8 mouse cellular contexts compared by ENCODE assay signal in genomic region chr11:115780141-115781070, GRCm38 (mm10). TPM values are rescaled to one million over a fixed set of nuclear protein-coding genes. Genes with fewer than 3 reads are reported as not detected.
A peak's percentile ranks its signal among the peaks of the same experiment; 100 is the strongest.
DNase-seq lines count a peak whose midpoint lies in the region; ATAC-seq and TF ChIP-seq lines count a peak whose summit lies in the region.

No protein-coding gene starts in this region.

- H3K27me3 ChIP-seq in megakaryocyte, embryonic 14.5 days (replicated peaks): no peaks in the 10 kb centered on the region
- H3K27me3 ChIP-seq in forebrain, postnatal 0 days (ENCODE audit: insufficient read depth, low read length): no peaks in the 10 kb centered on the region
- H3K27me3 ChIP-seq in liver, embryonic 14.5 days (ENCODE audit: control insufficient read depth, insufficient read depth, low read length): no peaks in the 10 kb centered on the region

- peak; percentile 76 for DNase-seq in forebrain, postnatal 0 days
- peak; percentile 58 to 86 for DNase-seq in kidney, postnatal 25 days
- no peak for DNase-seq in liver, embryonic 14.5 days (ENCODE audit: low read depth in 3 of 3, low spot score in 3 of 3)
- peak; percentile 50 to 53 for DNase-seq in right cerebral cortex, postnatal 36 days (ENCODE audit: low spot score in 2 of 2)
- no peak for DNase-seq in urinary bladder, postnatal 25 days (ENCODE audit: low spot score)

- H3K27ac ChIP-seq in forebrain, postnatal 0 days (ENCODE audit: low read depth, low read length): peak overlapping the region; percentile 77
- peak overlapping the region; percentile 91 for H3K27ac ChIP-seq in liver, embryonic 14.5 days

- TF ChIP-seq CTCF in forebrain, postnatal 0 days (IDR thresholded peaks at IDR 0.05; ENCODE audit: low read depth): no peak
- no peak for TF ChIP-seq CTCF in liver, embryonic 14.5 days (IDR thresholded peaks at IDR 0.05; ENCODE audit: low read depth)

- H3K36me3 ChIP-seq in megakaryocyte, embryonic 14.5 days (replicated peaks; ENCODE audit: low read length): peaks cover 52% of the 10 kb centered on the region
- H3K36me3 ChIP-seq in forebrain, postnatal 0 days (ENCODE audit: insufficient read depth): no peaks in the 10 kb centered on the region; the same call in 1 of the 2 replicates
- H3K36me3 ChIP-seq in liver, embryonic 14.5 days (replicated peaks; ENCODE audit: control insufficient read depth, insufficient read depth, low read depth): no peaks in the 10 kb centered on the region; the same call in 1 of the 2 replicates

- no peak overlapping the region; the same call in 1 of the 2 replicates for H3K9ac ChIP-seq in forebrain, postnatal 0 days
- H3K9ac ChIP-seq in liver, embryonic 14.5 days (replicated peaks): peak overlapping the region; percentile 69

- H3K4me1 ChIP-seq in megakaryocyte, embryonic 14.5 days: peaks cover 83% of the 10 kb centered on the region
- H3K4me1 ChIP-seq in forebrain, postnatal 0 days (ENCODE audit: insufficient read depth): peaks cover 14% of the 10 kb centered on the region
- peaks cover 29 to 35% of the 10 kb centered on the region in 2 experiments for H3K4me1 ChIP-seq in liver, embryonic 14.5 days (replicated peaks; ENCODE audit: control insufficient read depth in 2 of 2, insufficient read depth in 2 of 2, low read length in 1 of 2)

- 8% methylated on average over 20 of the region's 20 CpGs for WGBS in forebrain, postnatal 0 days
- WGBS in liver, embryonic 14.5 days (ENCODE audit: insufficient replicate concordance): 44% methylated on average over 20 of the region's 20 CpGs

- no peak for ATAC-seq in megakaryocyte, adult 5-6 weeks (ENCODE audit: poor library complexity, severe bottlenecking)
- ATAC-seq in forebrain, postnatal 0 days: peak; percentile 84
- ATAC-seq in liver, embryonic 14.5 days (ENCODE audit: insufficient read depth): no peak
- no peak for ATAC-seq in monocyte, adult 5-6 weeks (replicated peaks; ENCODE audit: insufficient number of reproducible peaks, low FRiP score, low TSS enrichment, poor library complexity, severe bottlenecking)

- no peak for TF ChIP-seq EP300 in liver, embryonic 14.5 days (IDR thresholded peaks at IDR 0.05; ENCODE audit: low read depth)

- no peaks in the 10 kb centered on the region for H3K9me3 ChIP-seq in megakaryocyte, embryonic 14.5 days
- no peaks in the 10 kb centered on the region for H3K9me3 ChIP-seq in forebrain, postnatal 0 days (ENCODE audit: low read length)
- H3K9me3 ChIP-seq in liver, embryonic 14.5 days (ENCODE audit: control insufficient read depth, low read length): no peaks in the 10 kb centered on the region

- H3K4me2 ChIP-seq in forebrain, postnatal 0 days (ENCODE audit: low read depth): peak overlapping the region; percentile 39
- H3K4me2 ChIP-seq in liver, embryonic 14.5 days (ENCODE audit: low read depth): peak overlapping the region; percentile 75

- H3K4me3 ChIP-seq in megakaryocyte, embryonic 14.5 days (replicated peaks): peak overlapping the region; percentile 23
- H3K4me3 ChIP-seq in forebrain, postnatal 0 days (ENCODE audit: low read depth, low read length): no peak overlapping the region
- H3K4me3 ChIP-seq in liver, embryonic 14.5 days (ENCODE audit: insufficient read depth in 1 of 2, low read depth in 2 of 2, low read length in 2 of 2): no peak overlapping the region; a peak in 1 of 4 replicates

RNA-seq across cellular contexts. Expression of gene Tmem94, which starts 15.2 kb away (rescaled TPM):
- 22.7 and 34.8 TPM in 2 replicates for polyA plus RNA-seq in megakaryocyte, embryonic 14.5 days (2012; ENCODE audit: insufficient read depth, low replicate concordance)
- total RNA-seq in megakaryocyte, adult 5-6 weeks (2015): 16.1 and 17.1 TPM in 2 replicates
- total RNA-seq in megakaryocyte, adult 5-6 weeks (2017): 15.9 and 18.8 TPM in 2 replicates
- total RNA-seq in forebrain, postnatal 0 days (2014; rRNA removed): 16.7 and 19.3 TPM in 2 replicates
- polyA plus RNA-seq in forebrain, postnatal 0 days (2015; fragmentation: Nextera tagmentation; extraction: Ambion mirVana): 12.1 and 14.9 TPM in 2 replicates
- polyA plus RNA-seq in liver, embryonic 14.5 days (2012; rRNA removed): 11.0 and 13.8 TPM in 2 replicates
- 3.7 and 6.1 TPM in 2 replicates for polyA plus RNA-seq in liver, embryonic 14.5 days (2014; fragmentation: Nextera tagmentation; extraction: Ambion mirVana)
- total RNA-seq in monocyte, adult 5-6 weeks (2017): 10.8 to 33.1 TPM (median 10.9 TPM) in 3 replicates

RNA-seq across cellular contexts. Expression of gene Caskin2, which starts 33.0 kb away (rescaled TPM):
- polyA plus RNA-seq in megakaryocyte, embryonic 14.5 days (2012; ENCODE audit: insufficient read depth, low replicate concordance): 3.0 and 5.3 TPM in 2 replicates
- 1.6 and 2.5 TPM in 2 replicates for total RNA-seq in megakaryocyte, adult 5-6 weeks (2015)
- 1.7 and 3.0 TPM in 2 replicates for total RNA-seq in megakaryocyte, adult 5-6 weeks (2017)
- total RNA-seq in forebrain, postnatal 0 days (2014; rRNA removed): 14.5 and 14.7 TPM in 2 replicates
- 4.5 and 6.1 TPM in 2 replicates for polyA plus RNA-seq in forebrain, postnatal 0 days (2015; fragmentation: Nextera tagmentation; extraction: Ambion mirVana)
- polyA plus RNA-seq in liver, embryonic 14.5 days (2012; rRNA removed): 7.1 and 7.8 TPM in 2 replicates
- polyA plus RNA-seq in liver, embryonic 14.5 days (2014; fragmentation: Nextera tagmentation; extraction: Ambion mirVana): 4.9 and 6.1 TPM in 2 replicates
- total RNA-seq in monocyte, adult 5-6 weeks (2017): 0.19 to 5.1 TPM (median 0.78 TPM) in 3 replicates

RNA-seq across cellular contexts. Expression of gene Tsen54, which starts 34.1 kb away (rescaled TPM):
- polyA plus RNA-seq in megakaryocyte, embryonic 14.5 days (2012; ENCODE audit: insufficient read depth, low replicate concordance): 21.0 and 35.3 TPM in 2 replicates
- total RNA-seq in megakaryocyte, adult 5-6 weeks (2015): 2.6 and 5.4 TPM in 2 replicates
- 7.0 and 16.3 TPM in 2 replicates for total RNA-seq in megakaryocyte, adult 5-6 weeks (2017)
- total RNA-seq in forebrain, postnatal 0 days (2014; rRNA removed): 23.5 and 25.5 TPM in 2 replicates
- polyA plus RNA-seq in forebrain, postnatal 0 days (2015; fragmentation: Nextera tagmentation; extraction: Ambion mirVana): 16.8 and 18.1 TPM in 2 replicates
- 12.4 and 12.9 TPM in 2 replicates for polyA plus RNA-seq in liver, embryonic 14.5 days (2012; rRNA removed)
- polyA plus RNA-seq in liver, embryonic 14.5 days (2014; fragmentation: Nextera tagmentation; extraction: Ambion mirVana): 9.7 and 12.4 TPM in 2 replicates
- total RNA-seq in monocyte, adult 5-6 weeks (2017): 6.3 to 11.7 TPM (median 7.3 TPM) in 3 replicates

RNA-seq across cellular contexts. Expression of gene Llgl2, which starts 43.4 kb away (rescaled TPM):
- polyA plus RNA-seq in megakaryocyte, embryonic 14.5 days (2012; ENCODE audit: insufficient read depth, low replicate concordance): 6.1 and 12.4 TPM in 2 replicates
- total RNA-seq in megakaryocyte, adult 5-6 weeks (2015): 3.4 and 5.0 TPM in 2 replicates
- total RNA-seq in megakaryocyte, adult 5-6 weeks (2017): 5.2 and 6.0 TPM in 2 replicates
- total RNA-seq in forebrain, postnatal 0 days (2014; rRNA removed): 2.7 and 4.0 TPM in 2 replicates
- polyA plus RNA-seq in forebrain, postnatal 0 days (2015; fragmentation: Nextera tagmentation; extraction: Ambion mirVana): 0.72 and 1.1 TPM in 2 replicates
- 9.4 and 10.5 TPM in 2 replicates for polyA plus RNA-seq in liver, embryonic 14.5 days (2012; rRNA removed)
- 7.5 and 9.3 TPM in 2 replicates for polyA plus RNA-seq in liver, embryonic 14.5 days (2014; fragmentation: Nextera tagmentation; extraction: Ambion mirVana)
- 10.4 to 25.9 TPM (median 10.7 TPM) in 3 replicates for total RNA-seq in monocyte, adult 5-6 weeks (2017)

Comparison
In these comparisons a context has a peak if more than half of its experiments do, and no peak if none do; other contexts are left out.
1. DNase-seq: peak in forebrain, postnatal 0 days (single experiment), kidney, postnatal 25 days (2 of 2) and right cerebral cortex, postnatal 36 days (2 of 2); none in liver, embryonic 14.5 days (0 of 3) and urinary bladder, postnatal 25 days (single experiment).